Mouse (Mus musculus): ENCODE results near the gene Capns1. TPM values are rescaled to one million over a fixed set of nuclear protein-coding genes. Genes with fewer than 3 reads are reported as not detected.
"Not testable (repeated sequence)": the region's sequence is repeated elsewhere in the genome, so short reads cannot be mapped to it uniquely, and the experiment has no call there.

The Capns1 gene
- total RNA-seq, 1 experiment from 2014 or later, result 136 TPM

DNA sequence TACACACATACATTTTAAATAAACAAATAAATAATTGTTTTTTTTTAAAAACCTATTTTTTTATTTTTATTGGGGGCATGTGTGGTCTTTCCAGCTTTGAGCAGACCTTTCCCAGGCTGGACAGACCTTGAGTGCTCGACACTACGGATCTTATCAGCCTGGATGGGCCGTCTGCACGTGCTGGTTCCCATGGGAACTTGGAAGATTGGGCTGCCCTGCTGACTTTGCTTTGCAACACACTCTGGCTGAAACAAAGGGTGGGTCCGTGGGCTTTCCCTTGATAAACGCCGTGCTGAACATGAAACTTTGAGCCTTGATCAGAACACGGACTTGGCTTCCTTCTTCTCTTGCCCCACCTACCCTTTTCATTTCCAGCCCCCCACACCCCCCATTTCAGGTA lies 5.8 kb upstream of the Capns1 start:
- no peak for ATAC-seq (replicated peaks; ENCODE audit: low read depth, poor library complexity, severe bottlenecking)

- ATAC-seq (replicated peaks; ENCODE audit: low read depth, poor library complexity, severe bottlenecking), result no peak
Observed at GRCm38 (mm10) chr7:30202895-30203690, 4.5 kb upstream of the Capns1 start.

DNA sequence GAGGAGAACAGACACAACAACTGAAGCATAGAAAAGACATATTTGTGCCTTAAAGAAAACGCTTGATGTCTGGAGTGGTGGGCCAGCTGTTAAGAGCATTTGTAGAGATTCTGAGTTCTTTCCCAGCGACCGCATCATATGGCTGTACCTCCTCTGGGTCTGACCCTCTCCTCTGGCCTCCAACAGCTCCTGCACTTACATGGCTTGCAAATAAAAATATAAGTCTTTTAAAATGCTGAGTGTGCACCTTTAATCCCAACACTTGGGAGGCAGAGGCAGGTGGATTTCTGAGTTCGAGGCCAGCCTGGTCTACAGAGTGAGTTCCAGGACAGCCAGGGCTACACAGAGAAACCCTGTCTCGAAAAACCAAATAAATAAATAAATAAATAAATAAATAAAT lies 2.0 kb upstream of the Capns1 start:
- ATAC-seq (replicated peaks; ENCODE audit: low read depth, poor library complexity, severe bottlenecking), result not testable (repeated sequence)

DNA sequence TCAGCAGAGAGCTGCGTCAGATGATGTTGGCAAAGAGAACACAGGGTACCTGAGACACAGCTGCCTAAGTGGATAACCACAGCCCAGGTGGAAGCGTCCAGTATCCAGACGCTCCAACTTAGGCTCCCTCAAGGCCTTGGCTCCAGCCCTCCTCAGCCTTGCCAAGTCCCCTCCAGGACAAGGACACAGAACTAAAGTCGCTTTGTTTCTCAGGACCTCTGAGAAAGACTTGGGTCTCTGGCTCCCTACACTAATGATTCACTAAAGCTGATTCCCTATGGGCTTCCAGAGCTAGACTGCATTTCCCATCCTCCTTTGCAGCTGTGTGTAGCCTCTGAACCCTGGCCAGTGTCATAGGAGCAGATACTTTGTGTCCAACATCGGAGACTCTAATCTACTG lies 1.6 kb upstream of the Capns1 start:
- ATAC-seq (replicated peaks; ENCODE audit: low read depth, poor library complexity, severe bottlenecking), result no peak

DNA sequence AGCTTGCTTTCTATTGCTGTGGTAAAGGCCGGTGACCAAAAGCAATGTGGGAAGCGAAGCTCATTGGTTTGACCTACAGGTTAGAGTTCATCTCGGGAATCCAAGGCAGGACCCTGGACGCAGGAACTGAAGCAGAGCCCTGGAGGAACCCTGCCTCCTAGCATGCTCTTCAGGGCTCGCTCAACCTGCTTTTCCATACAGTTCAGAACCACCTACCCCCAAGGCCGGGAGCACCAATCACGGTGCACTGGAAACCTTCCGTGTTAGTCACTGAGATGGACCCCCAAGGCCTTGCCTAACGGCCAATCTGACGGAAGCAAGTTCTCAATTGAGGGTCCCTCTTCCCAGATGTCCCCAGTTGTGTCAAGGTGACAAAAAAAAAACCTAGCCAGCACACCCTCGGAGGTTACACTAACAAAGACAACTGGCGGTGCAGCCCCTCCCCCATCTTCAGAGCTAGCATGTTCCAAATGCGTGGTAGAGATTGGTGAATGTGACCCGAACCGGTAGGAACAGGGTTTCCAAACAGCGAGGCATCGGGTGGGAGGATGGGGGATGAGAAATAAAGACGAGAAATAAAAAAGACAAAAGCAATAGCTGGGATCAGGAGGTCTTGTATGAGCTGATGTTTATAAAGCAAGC lies 1.0 kb upstream of the Capns1 start:
- no peak for ATAC-seq (replicated peaks; ENCODE audit: low read depth, poor library complexity, severe bottlenecking)

DNA sequence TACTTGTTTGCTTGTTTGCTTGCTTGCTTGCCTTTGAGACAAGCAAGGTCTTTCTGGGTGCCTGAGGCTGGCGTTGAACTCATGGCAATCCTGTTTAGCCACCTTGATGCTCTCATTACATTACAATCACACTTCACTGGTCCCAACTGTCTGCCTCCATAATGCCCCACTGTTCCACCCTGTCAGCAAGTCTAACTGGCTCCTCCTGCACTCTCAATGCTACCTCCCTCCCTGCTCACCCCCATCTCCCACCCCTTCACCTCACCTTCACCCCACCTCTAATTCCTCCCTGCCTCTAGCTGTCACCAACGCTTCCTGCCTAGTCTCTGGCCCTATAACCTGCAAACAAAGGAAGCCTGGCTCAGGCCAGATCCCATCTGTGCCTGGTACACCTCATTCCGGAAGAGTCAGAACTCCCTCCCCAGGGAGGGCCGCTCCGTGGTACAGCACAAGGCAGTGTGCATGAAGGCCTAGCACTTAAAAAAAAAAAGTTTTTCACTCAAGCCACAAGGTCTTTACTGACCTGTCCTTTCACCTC lies 950 bp downstream of the Capns1 start:
- no peak for ATAC-seq (replicated peaks; ENCODE audit: low read depth, poor library complexity, severe bottlenecking)

- no peak for ATAC-seq (replicated peaks; ENCODE audit: low read depth, poor library complexity, severe bottlenecking)
Observed at GRCm38 (mm10) chr7:30196171-30196570, 2.4 kb downstream of the Capns1 start.

DNA sequence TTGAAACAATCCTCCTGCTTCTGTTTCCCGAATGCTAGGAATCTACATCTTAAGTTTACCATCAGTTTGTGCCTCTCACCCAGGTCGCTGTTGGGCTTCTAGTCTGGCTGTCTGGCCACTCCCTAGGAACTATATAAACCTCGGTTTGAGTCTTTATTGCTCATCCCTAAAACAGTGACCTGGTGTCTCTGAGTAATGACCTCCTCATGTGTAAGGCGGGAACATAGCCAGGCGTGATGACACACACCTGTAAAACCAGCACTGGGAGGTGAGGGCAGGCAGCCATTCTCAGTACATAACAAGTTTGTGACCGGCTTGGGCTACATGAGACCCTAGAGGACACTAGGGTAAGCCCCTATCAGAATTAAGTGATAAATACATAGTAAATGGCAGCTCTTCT lies 3.1 kb downstream of the Capns1 start:
- ATAC-seq (replicated peaks; ENCODE audit: low read depth, poor library complexity, severe bottlenecking), result no peak

- peak; percentile 86 for ATAC-seq (replicated peaks; ENCODE audit: low read depth, poor library complexity, severe bottlenecking)
Observed at GRCm38 (mm10) chr7:30194884-30195283, 3.7 kb downstream of the Capns1 start.

DNA sequence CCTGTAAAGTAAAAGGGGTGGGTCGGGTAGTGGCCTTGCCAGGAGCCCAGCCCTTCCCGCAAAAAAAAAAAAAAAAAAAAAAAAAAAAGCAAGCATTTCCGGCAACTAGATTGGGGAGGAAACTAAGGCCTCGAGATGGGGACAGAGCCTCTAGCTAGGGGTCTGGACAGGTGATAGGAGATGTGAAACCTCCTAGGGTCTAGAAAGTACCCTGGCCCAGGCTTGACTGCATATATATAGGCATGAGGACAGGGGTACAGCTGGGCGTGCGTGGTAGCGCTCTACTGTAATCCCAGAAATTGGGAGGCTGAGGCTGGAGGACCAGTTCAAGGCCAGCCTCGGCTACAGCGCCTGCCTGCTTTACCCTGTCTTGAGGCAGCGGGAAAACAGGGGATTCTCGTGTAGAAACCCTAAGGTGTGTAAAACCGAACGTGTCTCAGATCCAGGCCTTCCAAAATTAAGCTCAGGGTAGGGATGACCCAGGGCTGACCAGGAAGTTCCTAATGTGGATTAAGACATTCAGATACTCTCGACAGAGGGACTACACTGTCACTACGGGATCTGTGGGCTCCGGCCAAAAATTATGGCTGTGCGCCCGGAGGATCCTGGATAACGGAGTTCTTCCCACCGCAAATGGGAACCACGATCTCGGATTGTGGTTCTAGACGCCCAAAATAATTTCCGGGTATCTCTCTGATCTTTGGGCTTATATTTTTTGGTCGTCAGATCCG lies 4.3 kb downstream of the Capns1 start:
- ATAC-seq (replicated peaks; ENCODE audit: low read depth, poor library complexity, severe bottlenecking), result peak; percentile 23

- peak; percentile 71 for ATAC-seq (replicated peaks; ENCODE audit: low read depth, poor library complexity, severe bottlenecking)
Observed at GRCm38 (mm10) chr7:30193581-30194100, 5.0 kb downstream of the Capns1 start.

DNA sequence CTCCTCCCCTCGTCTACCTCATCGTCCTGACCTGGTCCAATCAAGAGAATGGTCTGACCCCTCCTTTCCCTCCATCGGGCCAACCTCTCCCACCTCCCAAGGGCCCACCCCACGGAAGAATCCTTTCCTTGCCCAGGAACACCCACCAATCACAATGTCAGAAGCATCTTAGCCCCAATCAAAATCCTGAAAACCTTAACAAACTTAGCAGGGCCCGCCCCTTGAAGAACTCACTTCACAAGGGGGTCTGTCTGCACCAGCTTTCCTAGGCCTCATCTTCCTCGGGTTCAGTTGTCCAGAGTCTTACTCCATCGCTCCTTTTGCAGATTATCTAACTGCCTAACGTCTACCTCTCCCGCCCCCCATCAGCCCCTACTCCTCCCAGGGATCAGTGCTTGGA lies 5.6 kb downstream of the Capns1 start:
- no peak for ATAC-seq (replicated peaks; ENCODE audit: low read depth, poor library complexity, severe bottlenecking)

GRCm38 (mm10) chr7:30192088-30192487 lies 6.5 kb downstream of the Capns1 start:
- no peak for ATAC-seq (replicated peaks; ENCODE audit: low read depth, poor library complexity, severe bottlenecking)

DNA sequence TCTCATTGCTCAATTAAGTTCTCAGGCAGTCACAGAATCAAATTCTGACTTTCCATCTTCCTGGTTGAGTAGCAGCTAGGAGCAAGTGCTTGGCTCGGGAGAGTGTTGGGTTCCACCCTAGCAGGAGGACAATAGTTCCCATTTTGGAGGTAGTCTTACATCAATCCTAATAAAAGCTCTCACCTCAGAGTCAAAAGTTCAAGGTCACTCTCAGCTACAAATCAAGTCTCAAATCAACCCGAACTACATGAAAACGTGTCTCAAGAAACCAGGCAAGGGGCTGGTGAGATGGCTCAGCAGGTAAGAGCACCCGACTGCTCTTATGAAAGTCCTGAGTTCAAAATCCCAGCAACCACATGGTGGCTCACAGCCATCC lies 9.5 kb downstream of the Capns1 start:
- ATAC-seq (replicated peaks; ENCODE audit: low read depth, poor library complexity, severe bottlenecking), result no peak

- no peak for ATAC-seq (replicated peaks; ENCODE audit: low read depth, poor library complexity, severe bottlenecking)
Observed at GRCm38 (mm10) chr7:30188344-30189115, 10.1 kb downstream of the Capns1 start.

DNA sequence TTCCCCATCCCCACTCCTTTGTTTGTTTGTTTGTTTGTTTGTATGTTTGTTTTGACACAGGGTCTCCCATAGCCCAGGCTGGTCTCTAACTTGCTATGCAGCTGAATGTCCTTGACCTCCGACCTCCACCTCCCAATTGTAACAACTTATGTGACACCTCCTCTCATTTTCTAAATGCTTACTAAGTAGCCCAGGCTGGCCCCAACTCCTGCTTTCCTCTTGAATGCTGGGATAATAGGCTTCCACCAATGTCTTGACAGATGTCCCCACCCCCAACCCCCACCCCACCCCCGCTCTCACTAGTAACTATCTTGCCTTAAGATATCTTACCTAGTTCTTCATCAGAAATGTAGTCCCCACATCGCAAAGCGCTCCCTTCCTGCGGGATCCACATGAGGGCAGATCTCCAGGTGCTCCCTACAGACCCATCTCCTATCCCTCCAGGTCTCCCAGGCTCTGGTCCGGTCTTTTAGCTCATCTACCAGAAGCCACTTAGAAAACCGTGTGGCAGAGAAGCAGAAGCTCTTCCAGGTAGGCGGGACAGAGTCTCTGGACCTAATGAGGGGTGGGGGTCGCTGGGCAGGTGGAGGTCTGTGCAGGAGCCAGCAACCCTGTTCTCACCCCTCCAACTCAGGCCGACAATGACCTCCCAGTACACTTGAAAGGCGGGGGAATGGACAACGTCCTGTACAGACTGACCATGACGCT lies 13.8 kb downstream of the Capns1 start:
- no peak for ATAC-seq (replicated peaks; ENCODE audit: low read depth, poor library complexity, severe bottlenecking)

- ATAC-seq (replicated peaks; ENCODE audit: low read depth, poor library complexity, severe bottlenecking), result peak; percentile 96
Observed at GRCm38 (mm10) chr7:30183879-30184289, 14.7 kb downstream of the Capns1 start, which contains the start of gene Cox7a1. Gene Cox7a1, plus strand, starts transcription at chr7:30184144.

DNA sequence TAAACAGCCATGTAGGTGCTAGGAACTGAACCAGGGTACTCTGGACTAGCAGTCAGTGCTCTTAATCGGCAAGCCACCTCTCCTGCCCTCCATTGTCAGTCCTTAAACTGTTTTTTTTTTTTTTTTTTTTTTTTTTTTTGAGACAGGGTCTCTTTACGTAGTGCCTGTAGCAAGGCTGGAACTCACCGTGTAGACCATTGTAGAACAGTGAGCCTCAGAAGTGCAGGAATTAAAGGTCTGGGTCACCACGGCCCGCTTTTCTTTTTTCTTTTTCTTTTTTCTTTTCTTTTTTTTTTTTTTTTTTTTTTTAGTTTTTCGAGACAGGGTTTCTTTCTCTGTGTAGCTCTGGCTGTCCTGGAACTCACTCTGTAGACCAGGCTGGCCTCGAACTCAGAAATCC lies 15.4 kb downstream of the Capns1 start:
- ATAC-seq (replicated peaks; ENCODE audit: low read depth, poor library complexity, severe bottlenecking), result not testable (repeated sequence)

DNA sequence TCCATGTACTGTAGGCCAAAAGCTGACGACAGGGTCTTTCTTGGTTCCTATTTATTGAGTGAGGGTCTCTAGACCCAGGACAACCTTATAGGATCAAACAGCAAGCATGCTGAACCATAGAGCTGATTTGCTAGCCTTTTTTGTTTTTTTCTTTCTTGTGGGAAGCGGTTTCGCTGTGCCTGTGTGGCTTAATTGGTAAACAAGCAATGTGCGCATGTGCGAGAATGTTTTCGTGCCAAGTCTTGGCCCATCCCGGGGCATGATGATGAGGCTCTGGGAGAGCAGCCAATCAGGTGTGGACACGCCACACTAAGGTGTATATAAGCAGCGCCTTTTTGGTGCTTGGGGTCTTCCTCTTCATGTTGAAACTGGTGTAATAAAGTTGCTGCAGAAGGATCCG lies 16.7 kb downstream of the Capns1 start:
- ATAC-seq (replicated peaks; ENCODE audit: low read depth, poor library complexity, severe bottlenecking), result not testable (repeated sequence)
